Mouse (Mus musculus) natural killer cell, adult 2 months (primary cell): ENCODE results near the gene Spsb3.

ENCODE experiments used
- DNase-seq, 2 experiments: peaks; one replicate each; pipeline ENCODE4 v3.0.0; 2022; ENCODE audit warnings: low spot score in 2 of 2

The Spsb3 gene

GRCm38 (mm10) chr17:24896241-24896992, 10.0 kb downstream of the Spsb3 start, which contains the start of gene Nme3:
Gene Nme3 (plus strand): TSS chr17:24896500.
- DNase-seq = peak in 1 of 2 experiments; percentile 48

GRCm38 (mm10) chr17:24896993-24897269, 10.5 kb downstream of the Spsb3 start:
- no peak for DNase-seq

GRCm38 (mm10) chr17:24897600-24897999, 11.2 kb downstream of the Spsb3 start:
- DNase-seq = no peak

- DNase-seq = no peak
These were observed 11.8 kb downstream of the Spsb3 start for GRCm38 (mm10) chr17:24898041-24898854.

- no peak for DNase-seq
These were observed 12.7 kb downstream of the Spsb3 start for GRCm38 (mm10) chr17:24899153-24899552.

GRCm38 (mm10) chr17:24900014-24900413, 13.6 kb downstream of the Spsb3 start:
- DNase-seq = no peak

GRCm38 (mm10) chr17:24902124-24902523, 15.7 kb downstream of the Spsb3 start:
- DNase-seq = no peak

DNA sequence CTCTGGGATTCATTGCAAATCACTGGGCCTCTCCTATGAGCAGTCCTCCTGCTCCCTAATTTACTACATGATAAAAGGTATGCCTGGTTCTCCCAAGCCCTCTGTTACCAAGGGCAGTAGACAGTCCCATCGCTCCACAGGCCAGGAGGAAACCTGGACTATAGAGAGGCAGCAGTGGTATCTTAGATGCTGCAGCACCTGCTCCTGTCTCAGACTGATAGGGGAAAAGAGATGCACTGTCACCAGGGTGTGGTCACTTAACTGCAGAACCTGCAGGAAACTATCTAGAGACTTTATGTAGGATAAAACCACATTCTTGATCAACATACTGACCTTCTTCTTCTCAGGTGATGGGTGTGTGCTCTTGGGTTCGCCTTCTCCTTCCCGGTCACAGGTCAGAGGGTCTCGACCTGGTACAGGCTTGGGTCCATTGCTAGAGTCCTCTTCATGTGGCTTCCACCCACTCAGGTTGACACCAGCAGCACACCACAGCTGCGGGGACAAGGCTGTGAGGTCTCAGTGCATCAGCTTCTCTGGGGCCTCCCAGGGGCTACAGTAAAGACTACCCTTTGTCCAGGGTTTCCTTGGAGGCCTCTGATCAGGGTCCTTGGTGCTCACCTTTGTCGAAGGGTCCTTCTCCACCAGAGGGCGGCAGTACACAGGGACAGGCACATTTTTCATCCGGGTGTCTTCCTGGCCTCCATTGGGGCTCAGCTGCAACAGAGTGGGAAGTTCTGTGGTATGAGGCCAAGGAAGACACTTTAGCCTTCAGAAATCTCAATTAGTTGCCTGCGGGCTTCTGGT, 16.4 kb downstream of the Spsb3 start:
- no peak for DNase-seq

DNA sequence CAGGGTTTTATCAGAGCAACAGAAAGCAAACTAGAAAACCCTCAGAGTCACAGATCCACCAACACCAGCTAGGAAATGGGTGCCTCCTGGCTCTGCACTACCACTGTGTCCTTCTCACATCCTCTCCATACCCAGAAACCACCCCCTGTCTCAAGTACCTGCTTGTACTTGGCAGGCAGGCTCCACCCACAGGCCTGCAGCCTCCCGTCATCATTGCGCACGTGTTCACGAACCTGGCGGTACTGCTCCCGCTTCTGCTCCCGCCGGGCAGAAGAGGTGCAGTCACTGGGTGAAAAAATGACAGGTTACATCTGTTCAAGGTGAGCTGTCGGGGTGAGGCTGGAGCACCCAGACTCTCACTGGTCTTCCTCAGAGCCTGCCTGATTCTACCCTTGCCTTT, 17.3 kb downstream of the Spsb3 start:
- no peak for DNase-seq

DNA sequence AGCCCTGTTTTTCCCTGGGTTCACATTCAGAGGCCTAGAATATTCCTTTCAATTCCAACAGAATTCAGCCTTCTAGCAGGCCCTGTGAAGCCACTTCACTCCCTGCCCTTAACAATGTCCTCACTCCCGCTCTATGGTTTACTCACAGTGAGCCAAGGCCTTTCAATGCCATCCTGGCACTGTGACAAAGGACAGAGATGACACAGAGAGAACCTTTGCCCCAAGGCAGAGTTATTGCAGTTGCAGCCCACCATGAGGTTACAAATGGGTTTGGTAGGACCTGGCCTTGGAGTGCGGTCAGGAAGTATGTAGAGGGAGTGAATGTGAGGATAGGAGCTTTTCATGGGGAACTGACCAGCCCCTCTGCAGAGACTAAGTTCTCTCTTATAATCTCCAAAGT, 21.1 kb downstream of the Spsb3 start:
- DNase-seq = no peak

- DNase-seq = no peak
These were observed 27.5 kb downstream of the Spsb3 start for GRCm38 (mm10) chr17:24913984-24914383.

DNA sequence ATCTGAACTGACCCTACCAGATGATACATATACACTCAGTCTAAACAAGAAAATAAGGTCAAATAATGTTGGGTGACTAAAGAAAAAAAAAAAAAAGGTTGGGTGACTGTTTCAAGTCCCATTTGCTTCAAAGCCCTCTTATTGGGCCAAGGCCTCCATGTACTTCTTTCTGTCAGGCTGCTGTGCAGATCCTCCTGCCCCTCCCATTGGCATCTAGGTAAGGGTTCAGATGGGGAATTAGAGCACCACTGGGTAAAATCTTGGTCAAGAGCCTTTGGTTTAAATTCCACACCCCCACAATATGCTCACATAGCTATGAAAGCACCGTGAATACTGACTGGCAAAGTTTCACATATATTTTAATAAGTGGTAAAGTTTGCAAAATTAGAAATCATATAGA, 36.8 kb downstream of the Spsb3 start:
- DNase-seq = no peak

DNA sequence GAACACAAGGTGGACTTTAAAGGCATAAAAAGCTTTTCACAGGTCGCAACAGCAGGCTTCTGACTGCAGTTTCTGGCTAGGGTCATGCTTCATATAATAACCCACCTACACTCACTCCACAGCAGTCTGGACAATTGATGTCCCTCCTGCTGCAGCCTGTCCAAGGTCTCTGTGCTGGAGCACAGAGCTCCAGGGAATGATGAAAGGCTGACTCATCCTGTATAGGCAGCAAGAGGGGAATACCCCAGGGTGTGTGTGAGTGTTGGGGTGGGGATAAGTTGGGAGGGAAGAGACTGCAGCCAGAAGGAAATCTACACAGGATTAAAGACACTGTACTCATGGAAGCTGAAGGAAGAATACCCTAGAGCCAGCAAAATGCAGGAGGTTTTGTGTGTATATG, 43.1 kb downstream of the Spsb3 start:
- DNase-seq = no peak

GRCm38 (mm10) chr17:24932431-24932830, 46.0 kb downstream of the Spsb3 start:
- no peak for DNase-seq

- no peak for DNase-seq
These were observed 46.7 kb downstream of the Spsb3 start for GRCm38 (mm10) chr17:24933163-24933562.

- DNase-seq = no peak
These were observed 48.5 kb downstream of the Spsb3 start for GRCm38 (mm10) chr17:24934926-24935325.

DNA sequence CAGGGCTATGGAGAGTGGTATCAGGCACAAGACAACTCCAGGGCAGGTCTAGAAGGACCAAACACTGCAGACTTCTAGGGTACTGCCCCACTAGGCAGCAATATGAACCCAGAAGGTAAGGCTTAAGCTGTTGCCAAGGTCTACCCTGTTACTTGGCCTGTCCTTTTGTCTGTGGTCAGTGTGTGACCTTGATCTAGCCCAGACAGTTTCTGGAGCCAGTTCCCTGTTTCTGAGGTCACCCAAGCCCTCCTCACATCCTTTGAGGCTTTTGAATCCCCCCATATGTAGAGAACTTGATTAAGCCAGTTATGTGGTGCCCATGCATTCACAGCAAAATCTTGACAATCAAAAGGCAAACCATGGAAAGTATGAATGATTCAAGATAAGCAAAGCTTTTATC, 49.2 kb downstream of the Spsb3 start:
- no peak for DNase-seq

GRCm38 (mm10) chr17:24936259-24937237, 50.1 kb downstream of the Spsb3 start, which contains the start of gene Mapk8ip3:
Gene Mapk8ip3 (minus strand): TSS chr17:24936977.
- DNase-seq = peak; percentile 89 to 92

GRCm38 (mm10) chr17:24937266-24937665, 50.8 kb downstream of the Spsb3 start:
- DNase-seq = no peak
